Mouse (Mus musculus) kidney, adult 2 months (tissue): ENCODE results near the gene Borcs8.

Experiments
- CTCF ChIP-seq: fragments of 200-500 bp; conservative IDR thresholded peaks from 2 replicates; pipeline ENCODE4 v1.5.1; 2011; ENCODE audit warnings: low read depth, mild to moderate bottlenecking, control low read depth, low read length, moderate library complexity, mixed read lengths; ENCODE audit not compliant: insufficient read depth, insufficient read length
- POLR2A ChIP-seq: fragments of 200-500 bp; IDR thresholded peaks from one replicate; pipeline ENCODE4 v1.6.1; 2011; ENCODE audit warnings: low read depth, low read length, control low read depth

GRCm38 (mm10) chr8:70110451-70110850 is 28.8 kb upstream of the Borcs8 start:
- no peak for TF ChIP-seq CTCF
- no peak for TF ChIP-seq POLR2A
